Mouse (Mus musculus) urinary bladder, postnatal 36 days (tissue): ENCODE measurements around the gene Kdelc1.
A peak's percentile ranks its signal among the peaks of the same experiment; 100 is the strongest.

ENCODE experiments used
- DNase-seq, 2 experiments: peaks; one replicate each; pipeline ENCODE4 v3.0.0; 2022; ENCODE audit warnings: low spot score in 2 of 2, mixed read lengths in 1 of 2

The Kdelc1 gene

DNA sequence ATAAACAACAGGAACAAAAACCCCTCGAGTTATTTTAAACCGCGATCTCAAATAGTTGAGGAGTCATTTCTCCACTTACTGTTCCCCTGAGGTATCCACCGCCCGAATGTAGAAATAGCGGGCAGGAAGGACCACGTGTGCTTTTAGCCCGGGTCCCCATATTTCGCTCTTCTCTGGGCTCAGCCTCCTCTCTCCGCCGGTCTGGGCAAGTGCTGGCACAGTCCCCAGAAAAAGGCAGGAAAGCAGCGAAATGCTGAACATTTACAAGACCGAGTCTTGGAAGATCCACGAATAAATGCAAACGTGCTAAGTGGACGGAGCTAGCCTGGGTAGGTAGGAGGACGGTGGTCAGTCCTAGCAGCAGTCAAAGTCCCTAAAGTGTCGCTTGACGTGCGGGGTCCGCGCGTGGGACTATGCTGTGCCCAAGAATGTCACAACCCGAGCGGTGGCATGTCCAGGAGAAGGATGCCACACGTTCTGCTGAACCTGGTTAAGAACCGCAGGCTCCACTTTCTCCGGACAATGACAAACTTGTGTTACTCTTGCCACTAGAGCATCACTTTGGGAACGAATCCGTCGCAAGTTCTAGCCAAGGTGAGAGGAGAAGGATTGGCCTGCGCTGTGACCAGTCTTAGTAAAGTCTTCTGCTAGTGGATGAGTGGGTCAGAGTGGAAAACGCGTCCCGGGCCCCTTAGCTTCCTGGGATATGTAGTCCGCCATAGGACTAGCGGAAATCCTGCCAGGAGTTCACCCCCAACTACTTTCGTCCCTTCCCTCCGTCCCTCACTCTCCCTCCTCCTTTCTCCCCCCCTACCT is at the start of gene Kdelc1, which contains the start of gene Bivm:
Gene Kdelc1 (minus strand): TSS at position 570 of the 816 bp plus-strand sequence.
Gene Bivm (plus strand): TSS at position 719 of the 816 bp plus-strand sequence.
- peak; percentile 77 to 89 for DNase-seq

DNA sequence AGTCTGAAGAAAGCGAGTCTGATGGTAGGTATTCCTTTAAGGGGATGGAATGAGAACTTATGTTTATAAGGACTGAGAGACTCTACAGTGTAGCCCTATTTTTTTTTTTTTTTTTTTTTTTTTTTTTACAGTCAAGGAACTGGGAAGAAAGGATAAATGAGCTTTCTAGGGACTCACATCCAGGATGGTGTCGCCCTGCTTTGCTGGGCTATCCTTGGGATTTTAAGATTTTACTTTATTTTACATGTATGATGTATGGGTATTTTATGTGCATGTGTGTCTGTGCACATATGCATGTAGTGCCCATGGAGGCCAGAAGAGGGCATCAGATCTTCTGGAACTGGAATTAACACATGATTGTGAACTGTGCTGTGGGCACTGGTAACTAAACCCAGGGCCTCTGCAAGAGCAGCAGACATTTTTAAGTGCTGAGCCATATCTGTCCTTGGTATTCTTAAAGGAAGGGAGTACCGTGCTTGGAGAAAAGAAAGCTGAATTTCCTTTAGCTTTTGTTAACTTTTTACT is 49.3 kb upstream of the Kdelc1 start:
- DNase-seq, result no peak

DNA sequence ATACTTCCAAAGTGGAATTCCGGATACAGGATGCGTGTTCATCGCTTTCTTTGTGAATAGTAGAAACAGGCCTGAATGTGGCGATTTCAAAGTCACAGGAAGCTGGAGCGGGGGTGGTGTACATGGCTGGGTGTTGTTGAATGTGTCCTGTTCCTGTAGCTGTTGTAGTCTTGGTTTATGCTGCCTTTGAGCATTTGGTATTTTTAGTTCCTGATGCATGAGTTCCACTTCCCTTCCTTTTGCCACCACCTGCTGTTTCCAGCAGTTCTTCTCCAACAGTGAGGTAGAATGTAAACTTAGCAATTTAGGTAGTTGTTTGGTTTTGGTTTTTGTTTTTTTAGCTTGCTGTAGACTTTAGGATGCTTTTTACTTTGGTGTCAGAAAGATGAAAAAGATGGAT is 43.8 kb upstream of the Kdelc1 start:
- no peak for DNase-seq

DNA sequence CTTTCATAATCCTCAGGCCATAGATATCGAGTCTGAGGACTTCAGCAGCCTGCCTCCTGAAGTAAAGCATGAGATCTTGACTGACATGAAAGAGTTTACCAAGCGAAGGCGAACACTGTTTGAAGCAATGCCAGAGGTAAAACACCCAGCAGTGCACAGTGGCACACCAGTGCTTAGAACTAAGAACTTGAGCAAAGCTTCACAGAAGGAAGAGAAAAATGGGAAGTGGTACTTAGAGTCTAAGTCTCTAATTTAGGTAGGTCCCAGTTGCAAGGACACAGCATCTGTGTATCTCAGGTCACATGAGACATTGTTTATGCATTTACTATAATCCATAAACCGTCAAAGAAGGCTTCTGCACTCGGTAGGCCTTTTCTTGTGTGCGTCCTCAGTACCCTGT is 43.2 kb upstream of the Kdelc1 start:
- no peak for DNase-seq

DNA sequence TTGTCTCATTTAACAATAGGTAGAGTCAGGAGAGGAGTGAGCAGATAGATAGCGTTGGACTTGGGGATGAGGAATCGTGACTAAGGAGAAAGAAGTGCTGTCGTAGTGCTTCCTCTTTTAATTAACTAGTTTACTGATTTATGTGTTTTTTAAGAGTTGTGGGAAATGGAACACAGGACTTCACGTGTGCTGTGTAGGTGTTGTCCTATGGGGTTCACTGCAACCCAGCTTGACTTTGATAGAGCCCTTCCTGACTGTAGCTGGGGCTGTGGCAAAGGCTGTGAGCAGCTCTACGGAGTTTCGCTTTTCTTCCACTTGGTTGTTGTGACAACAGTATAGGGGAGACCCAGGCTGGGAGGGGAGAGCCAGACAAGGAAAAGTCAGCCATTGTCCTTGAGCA is 39.7 kb upstream of the Kdelc1 start:
- no peak for DNase-seq

DNA sequence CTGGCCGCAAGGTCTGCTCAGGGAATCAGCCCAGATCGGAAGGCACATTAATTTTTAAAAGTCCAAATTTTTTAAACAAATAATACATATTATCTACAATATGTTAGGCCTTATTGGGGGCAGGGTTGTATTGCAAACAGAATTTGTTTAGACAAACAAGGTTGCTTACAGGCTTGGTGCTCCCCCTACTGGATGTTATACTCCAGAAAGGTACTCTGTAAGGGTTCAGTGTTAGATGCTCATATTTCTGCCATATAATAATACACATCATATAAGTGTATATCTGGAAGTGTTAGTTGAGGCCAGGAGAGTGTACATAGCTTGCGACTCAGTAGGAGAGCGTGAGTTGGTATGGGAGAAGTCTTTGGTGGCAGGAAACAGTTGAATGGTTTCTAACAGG is 36.7 kb upstream of the Kdelc1 start:
- no peak for DNase-seq

DNA sequence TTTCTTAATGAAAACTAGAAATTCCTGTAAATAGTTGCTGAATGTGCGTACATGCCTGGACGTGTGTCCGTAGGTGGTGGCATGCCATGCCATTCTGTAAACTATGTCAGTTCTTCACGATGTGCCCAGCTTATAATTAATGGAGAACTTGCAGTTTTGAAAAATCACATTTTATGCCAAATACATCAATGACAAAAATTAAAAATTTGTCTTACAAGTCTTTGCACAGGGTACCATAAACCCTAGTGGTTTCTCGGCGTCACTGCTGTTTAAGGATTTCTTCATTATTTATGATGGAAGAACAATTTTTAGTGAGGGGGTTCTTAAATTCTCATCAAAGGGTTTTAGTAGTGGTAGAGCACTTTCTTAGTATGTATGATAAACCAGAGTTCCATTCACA is 30.1 kb upstream of the Kdelc1 start:
- DNase-seq, result no peak

DNA sequence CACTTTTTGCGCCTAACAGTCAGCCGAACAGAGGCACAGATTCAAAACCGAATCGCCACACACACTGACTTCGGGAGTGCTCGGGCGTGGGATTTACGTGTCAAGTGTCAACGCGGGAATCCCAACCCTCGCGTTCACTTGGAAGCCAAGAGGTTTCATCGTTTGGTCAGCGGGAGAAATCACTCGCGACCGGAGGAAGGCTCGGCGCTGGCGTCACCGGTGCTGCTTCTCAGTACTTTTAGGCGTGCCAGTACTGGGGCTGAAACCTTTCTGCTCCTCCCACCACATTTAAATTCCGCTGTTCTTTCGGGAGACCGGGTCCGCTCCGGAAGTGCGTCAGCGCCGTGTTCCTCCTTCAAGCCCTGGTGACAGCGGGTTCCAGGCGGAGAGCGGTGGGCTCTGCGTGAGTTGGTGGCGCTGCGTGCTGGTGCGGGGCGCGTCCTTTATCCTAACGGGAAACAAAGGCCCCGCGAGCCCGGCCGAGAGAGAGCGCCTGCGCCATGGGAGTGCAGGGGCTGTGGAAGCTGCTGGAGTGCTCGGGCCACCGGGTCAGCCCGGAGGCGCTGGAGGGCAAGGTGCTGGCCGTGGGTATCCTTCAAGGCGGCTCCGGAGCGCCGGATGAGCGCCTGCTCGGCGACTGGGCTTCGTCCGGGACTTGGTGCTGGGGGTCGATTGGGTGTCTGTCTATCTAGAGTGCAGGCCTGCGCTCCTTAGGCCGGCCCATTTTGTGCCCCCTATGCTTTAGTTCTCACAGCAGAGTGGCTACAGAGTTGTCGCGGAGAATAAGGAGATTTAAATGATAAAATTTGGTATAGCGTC is 29.2 kb upstream of the Kdelc1 start, which contains the start of gene Ercc5:
Gene Ercc5 (plus strand): TSS at position 182 of the 819 bp plus-strand sequence.
- DNase-seq, result peak; percentile 77 to 87

DNA sequence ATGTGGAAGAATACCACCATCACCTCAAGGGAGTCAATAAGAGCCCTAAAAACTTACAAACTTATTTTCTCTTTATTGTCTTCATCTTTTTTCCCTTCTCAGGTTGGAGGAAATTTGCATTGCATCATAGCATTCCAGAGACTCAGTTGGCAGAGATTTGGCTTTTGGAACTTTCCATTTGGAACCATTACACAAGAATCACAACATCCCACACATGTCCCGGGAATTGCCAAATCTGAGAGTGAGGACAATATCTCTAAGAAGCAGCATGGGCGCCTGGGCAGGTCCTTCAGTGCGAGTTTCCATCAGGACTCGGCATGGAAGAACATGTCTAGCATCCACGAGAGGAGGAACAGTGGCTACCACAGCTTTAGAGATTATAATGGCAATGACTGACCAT is 24.1 kb upstream of the Kdelc1 start:
- peak in 1 of 2 experiments; percentile 2 for DNase-seq

DNA sequence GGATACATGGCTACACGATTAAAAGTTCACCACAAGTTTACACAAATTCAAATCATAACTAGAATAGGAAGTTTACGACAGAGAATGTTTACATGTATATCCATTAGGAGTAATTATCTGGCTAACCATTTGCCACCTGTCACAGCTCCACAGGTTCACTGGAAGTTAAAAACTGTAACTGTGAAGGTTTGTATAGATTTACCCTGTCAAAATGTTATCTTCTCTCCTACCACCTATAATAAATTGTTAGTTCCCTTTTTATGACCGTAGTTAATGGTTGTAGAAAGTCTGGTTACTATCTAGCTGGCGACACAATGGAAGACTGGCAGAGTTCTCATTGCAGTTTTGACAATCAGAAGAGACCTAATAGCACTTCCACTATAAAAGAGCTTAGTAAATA is 21.6 kb upstream of the Kdelc1 start:
- no peak for DNase-seq

DNA sequence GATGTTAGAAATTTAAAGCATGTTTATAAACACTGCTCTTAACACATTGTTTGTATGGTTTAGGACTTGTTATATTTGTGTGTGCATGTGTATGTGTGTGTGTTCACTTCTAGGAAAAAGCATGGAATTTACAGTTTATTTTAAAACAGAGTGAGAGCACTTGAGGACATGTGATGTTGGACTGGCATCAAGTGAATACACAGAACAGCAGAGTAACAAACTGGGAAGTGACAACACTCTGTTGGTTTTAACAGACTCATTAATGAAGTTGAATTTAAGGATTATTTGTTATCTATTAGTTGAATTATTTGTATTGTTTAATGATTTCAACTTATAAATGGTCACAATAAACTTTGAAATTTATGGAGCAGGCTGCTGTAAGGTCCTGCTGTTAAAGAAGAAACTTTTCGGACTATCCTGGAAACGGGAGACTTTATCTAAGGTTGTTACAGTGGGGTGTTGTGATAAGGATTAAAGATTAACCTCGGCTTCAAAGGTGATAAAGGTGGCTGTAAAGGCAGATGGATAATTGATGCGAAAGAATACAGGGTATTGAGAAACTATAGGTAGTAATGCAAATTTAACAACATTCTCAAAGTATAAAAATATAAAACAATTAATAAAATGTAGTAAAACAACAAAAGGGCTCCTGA is 11.4 kb upstream of the Kdelc1 start:
- no peak for DNase-seq

DNA sequence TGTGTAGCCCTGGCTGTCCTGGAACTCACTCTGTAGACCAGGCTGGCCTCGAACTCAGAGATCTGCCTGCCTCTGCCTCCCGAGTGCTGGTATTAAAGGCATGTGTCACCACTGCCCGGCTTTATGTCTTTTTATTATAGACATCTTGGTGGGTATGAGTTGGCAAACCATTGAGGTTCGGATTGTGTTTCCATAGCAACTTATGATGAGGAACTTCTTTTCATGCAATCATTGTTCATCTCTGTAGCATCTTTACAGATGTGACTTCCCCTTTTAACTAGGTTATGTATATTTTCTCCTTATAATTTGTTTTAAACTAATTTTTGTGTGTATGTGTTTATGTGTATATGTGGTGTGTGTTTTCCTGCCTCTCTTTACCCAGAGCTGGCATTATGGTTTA is 7.0 kb upstream of the Kdelc1 start:
- no peak for DNase-seq

DNA sequence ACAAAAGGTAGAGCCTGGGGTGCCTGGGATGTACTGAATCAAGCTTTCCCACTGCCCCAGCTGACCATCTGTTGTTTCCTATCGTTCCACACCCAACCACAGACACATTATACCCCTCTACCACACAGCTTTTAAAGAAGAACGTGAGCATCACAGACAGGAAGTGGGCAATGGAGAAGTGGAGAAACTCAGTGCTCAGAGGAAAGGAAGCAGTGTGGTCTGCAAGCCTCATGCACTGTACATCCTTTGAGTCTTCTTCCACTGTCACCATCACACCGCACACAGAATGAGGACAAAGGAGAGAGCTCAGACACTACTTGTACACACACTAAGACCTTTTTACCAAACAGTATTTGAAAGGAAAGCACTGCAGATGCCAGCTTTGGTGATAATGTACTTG is 3.6 kb upstream of the Kdelc1 start:
- DNase-seq, result no peak

DNA sequence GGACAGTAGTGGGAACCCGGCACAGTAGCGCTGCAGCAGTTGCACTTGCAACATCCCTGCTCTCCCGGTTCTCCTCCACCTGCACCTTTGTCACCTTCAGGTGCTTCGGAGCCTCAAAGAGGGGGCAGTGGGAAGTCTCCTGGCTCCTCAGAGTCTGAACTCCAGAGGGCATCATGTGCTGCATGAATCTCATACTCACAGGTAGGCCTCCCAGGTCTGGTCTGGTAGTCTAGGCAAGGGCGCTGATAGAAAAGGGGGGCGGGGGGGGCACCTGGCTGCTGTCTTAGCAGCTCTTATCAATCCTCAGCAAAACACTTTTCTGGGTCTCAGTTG is 1.4 kb upstream of the Kdelc1 start:
- DNase-seq, result no peak

DNA sequence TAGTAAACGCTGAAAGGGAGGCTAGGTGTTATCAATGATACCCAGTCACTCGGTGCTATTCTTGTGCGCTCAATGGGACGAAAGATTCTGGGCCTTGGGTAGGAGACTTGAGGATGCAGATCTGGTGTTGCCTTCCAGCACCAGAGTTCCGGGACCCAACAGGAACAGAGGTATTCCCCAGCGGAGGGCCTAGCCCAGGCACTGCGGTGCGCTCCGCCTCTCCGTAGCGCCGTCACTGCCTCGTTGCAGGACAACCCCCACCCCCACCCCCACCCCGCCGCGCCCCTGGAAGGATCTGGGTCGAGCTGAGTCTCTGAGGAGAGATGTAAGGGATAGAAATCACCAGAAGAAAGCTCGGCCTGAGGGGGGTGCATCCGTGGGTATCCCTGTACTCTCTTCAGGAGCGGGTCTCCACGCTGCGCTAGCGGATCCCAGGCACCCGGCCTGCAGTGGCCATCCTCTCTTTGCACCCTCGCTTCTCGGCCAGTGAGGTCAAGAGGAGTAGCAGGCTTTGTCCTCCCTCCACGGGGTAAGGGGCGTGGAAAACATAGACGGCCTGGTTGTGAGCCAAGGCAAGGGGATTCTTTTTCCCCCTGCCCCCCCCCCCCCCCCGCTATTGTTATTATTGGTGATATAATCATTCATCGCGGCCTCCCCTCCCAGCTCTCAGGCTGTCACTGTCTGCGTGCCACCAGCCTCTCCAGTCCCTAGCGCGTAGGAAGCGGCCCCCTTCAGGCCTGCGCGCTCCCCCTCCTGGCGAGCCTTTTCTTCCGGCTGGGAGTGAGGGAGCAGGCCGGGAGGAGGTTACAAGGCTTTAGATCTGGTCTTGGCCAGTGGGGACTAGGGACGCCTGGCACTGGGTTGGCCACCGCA is 829 bp upstream of the Kdelc1 start:
- peak; percentile 64 to 79 for DNase-seq

DNA sequence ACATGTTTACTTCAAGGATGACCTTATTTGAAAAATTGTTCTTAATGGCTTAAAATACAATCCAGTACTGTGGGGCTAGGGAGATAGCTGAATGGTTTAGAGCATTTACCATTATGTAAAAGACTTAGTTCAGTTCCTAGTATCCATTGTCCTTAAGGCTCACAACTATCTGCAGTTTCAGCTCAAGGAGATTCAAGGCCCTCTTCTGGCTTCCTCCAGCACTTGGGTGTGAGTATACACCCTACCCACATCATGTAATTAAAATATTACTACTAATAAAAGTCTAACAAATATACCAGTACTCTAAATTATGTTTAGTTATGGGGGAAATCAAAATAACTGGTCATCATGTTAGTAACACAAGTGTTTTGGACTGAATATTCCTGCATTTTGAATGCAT is 1.0 kb downstream of the Kdelc1 start:
- DNase-seq, result no peak

DNA sequence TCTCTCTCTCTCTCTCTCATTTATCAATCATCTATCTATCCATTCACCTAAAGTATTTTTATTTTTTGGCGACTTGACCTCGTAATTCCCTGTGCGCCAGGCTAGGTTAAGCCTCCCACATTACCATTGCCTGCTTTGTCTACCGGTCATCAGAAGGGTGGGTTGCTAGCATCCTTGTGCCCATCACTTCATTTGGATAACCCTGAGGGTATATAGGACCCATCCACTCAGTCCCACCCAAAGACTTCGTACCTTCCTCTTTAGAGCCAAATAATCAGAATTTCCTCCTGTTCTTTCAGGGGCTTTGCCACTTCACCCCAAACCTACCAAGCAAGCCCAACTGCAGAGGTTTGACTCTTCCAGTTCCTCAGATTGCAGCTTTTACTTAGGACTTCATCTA is 15.7 kb downstream of the Kdelc1 start:
- no peak for DNase-seq

DNA sequence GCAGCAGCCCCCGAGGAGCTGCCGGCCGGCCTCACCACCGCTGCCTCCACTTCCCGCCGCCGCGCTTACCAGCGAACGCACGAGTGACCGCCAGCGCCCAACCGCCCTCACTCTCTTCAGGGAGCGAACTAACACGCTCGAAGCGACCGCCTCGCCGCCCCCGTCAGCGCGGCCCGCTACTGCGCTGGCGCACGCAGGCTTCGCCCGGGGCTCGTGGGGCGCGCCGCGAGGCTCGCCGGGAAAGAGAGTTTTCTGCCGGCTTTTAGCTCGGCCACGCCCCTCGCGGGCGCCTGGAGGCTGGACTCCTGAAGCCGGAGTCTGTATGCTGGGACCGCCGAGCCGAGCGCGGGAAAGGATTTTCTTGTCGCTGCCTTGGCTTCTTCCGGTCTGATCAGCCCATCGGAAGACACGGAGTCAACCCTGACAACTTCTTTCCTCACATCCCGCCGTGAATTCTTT is 16.3 kb downstream of the Kdelc1 start, which contains the start of gene Tex30:
Gene Tex30 (minus strand): TSS at position 183 of the 459 bp plus-strand sequence.
- peak; percentile 89 to 94 for DNase-seq

DNA sequence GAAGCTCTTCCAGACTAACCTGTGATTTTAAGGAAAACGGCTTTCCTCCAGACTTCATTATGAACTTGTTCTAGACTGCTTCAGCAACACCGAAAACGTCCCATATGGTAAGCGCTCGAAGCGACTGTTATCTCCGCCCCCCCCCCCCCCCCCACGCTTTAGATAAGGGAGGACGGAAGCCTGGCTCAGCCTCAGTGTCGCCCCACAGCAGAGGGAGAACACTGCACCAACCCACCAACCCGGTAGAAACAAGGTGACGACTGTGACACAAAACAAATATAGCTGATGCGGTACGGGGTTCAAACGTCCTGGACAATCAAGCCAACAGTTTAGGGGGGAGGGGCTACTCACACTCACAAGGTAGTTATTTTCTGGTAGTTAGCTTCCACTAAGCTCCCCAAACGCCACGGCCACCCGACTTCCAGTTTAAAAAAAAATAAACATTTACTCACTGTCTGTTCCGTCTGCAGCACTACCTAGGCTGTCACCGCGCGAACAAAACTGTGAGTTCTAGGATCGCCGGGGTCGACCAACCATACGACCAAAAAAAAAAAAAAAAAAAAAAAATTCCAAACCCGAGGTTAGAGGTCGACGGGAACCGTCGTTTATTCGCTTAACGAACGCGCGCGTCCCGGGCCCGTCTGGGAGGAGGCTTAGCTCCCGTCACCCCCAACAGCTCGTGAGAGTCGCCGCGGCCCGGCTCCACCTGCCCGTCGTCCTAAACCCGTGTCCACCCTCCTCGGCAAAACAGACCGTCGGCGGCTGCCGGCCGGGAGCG is 17.0 kb downstream of the Kdelc1 start:
- peak; percentile 2 to 18 for DNase-seq

DNA sequence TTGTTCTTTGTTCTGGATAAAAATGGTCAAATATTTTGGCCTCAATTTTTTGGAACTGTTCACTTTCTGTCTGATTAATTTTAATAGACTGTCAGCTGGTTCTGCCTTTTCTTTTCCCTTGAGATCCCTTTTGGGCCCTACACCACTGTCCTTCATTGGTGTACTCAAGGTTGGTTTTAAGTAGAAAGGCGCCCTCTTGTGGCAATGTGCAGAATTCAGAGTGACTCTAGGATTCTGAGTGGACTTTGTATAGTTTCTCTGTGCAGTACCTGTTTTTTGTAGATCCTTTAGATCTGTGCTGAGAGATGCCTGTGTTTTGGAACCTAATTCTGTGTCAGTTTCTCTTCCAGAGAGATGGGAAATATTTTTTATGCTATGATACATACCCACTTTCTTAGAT is 54.0 kb downstream of the Kdelc1 start:
- peak; percentile 39 to 46 for DNase-seq
